ENCODE assay signal across 6 mouse cellular contexts in genomic region chr8:19976461-19976860, GRCm38 (mm10).
DNase-seq lines count a peak whose midpoint lies in the region.

No protein-coding gene starts in this region.

- DNase-seq in gastrocnemius, postnatal 10 days, result peak; percentile 8
- peak; percentile 88 for DNase-seq in heart, adult 11 months
- DNase-seq in kidney, postnatal 10 days, result peak; percentile 8
- DNase-seq in lung, postnatal 10 days, result peak; percentile 2
- DNase-seq in testis, postnatal 10 days (ENCODE audit: low spot score), result peak; percentile 43
- DNase-seq in thymus, postnatal 10 days (ENCODE audit: low spot score in 2 of 2), result peak; percentile 8 to 11

Comparison
In these comparisons a context has a peak if more than half of its experiments do, and no peak if none do; other contexts are left out.
1. Peak in every context shown above with its lines: DNase-seq.
2. DNase-seq: peak in every context shown above with its lines; median percentile 88 in heart, adult 11 months; 43 in testis, postnatal 10 days; 10 in thymus, postnatal 10 days; 8 in gastrocnemius, postnatal 10 days; 8 in kidney, postnatal 10 days; 2 in lung, postnatal 10 days.